Mouse (Mus musculus) heart, embryonic 13.5 days (tissue): ENCODE measurements at regions not wholly inside any gene's neighbourhood (a gene's known extent, or its start where the extent isn't known, plus 50 kb on each side); places are given as distances from the start of the nearest gene placed in this dataset.

ENCODE experiments used
- ATAC-seq: fragments of 200-750 bp; cut with Nextera tagmentation; 2 replicates; pipeline ENCODE4 v1.8.0; 2017; ENCODE audit warnings: moderate TSS enrichment; ENCODE audit not compliant: insufficient number of reproducible peaks, low FRiP score, low TSS enrichment; ENCODE audit errors: extremely low read depth
- H3K27ac ChIP-seq: fragments of 300-500 bp; sonication (generic); replicated peaks from 2 replicates; pipeline ENCODE4 v1.5.1; 2015; ENCODE audit warnings: moderate library complexity, mild to moderate bottlenecking, inconsistent platforms
- H3K27me3 ChIP-seq: fragments of 300-500 bp; sonication (generic); replicated peaks from 2 replicates; pipeline ENCODE4 v1.6.1; 2015; ENCODE audit warnings: mild to moderate bottlenecking, inconsistent platforms
- H3K36me3 ChIP-seq: fragments of 300-500 bp; sonication (generic); 2 replicates; pipeline ENCODE4 v1.6.1; 2015; ENCODE audit warnings: mild to moderate bottlenecking, inconsistent platforms
- H3K4me1 ChIP-seq: fragments of 300-500 bp; sonication (generic); 2 replicates; pipeline ENCODE4 v1.6.1; 2015; ENCODE audit warnings: inconsistent platforms
- H3K4me2 ChIP-seq: fragments of 300-500 bp; sonication (generic); 2 replicates; pipeline ENCODE4 v1.6.1; 2015; ENCODE audit warnings: inconsistent platforms, mild to moderate bottlenecking, moderate library complexity
- H3K4me3 ChIP-seq: fragments of 300-500 bp; sonication (generic); 2 replicates; pipeline ENCODE4 v1.5.1; 2015; ENCODE audit warnings: moderate library complexity, mild to moderate bottlenecking, inconsistent platforms
- H3K9ac ChIP-seq: fragments of 300-500 bp; sonication (generic); 2 replicates; pipeline ENCODE4 v1.6.1; 2015; ENCODE audit warnings: inconsistent platforms, mild to moderate bottlenecking, moderate library complexity
- H3K9me3 ChIP-seq: fragments of 300-500 bp; sonication (generic); 2 replicates; pipeline ENCODE4 v1.6.1; 2016; ENCODE audit warnings: inconsistent platforms
- WGBS: fragments of 180-500 bp; shearing (Covaris S2); methylation state at CpG from one replicate; pipeline ENCODE4 v1.1.7; 2015; ENCODE audit warnings: mixed read lengths; 5-methylcytosine and 5-hydroxymethylcytosine counted together

DNA sequence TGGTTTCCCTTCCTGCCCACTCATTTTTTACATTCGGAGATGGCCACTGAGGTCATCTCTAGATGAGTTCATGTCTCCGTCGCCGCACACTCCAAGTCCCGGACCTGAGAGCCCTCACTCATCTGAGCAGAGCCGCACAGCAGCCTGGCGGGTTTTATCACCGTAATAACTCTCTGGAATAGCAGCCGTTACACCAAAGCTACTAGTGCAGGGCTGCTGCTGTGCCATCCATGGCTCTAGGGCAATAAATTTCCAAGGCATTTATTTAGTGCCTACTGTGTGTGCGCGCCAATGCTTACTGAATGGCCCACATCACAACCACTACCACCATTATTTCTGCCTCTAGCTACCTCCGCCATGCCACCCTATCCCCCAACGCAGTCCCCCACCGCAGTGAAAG is 242.9 kb upstream of the Rpl38 start:
- Histone ChIP-seq H3K9me3 (no peaks in the 10 kb centered on the region), H3K27me3 (peaks cover 13% of the 10 kb centered on the region), H3K9ac (no peak overlapping the region), H3K27ac (no peak overlapping the region), H3K36me3 (no peaks in the 10 kb centered on the region), H3K4me1 (peaks cover 4% of the 10 kb centered on the region; the same call in 1 of the 2 replicates), H3K4me2 (no peak overlapping the region), H3K4me3 (no peak overlapping the region)
- WGBS: 86% methylated on average over 14 of the region's 14 CpGs
- no peak for ATAC-seq

DNA sequence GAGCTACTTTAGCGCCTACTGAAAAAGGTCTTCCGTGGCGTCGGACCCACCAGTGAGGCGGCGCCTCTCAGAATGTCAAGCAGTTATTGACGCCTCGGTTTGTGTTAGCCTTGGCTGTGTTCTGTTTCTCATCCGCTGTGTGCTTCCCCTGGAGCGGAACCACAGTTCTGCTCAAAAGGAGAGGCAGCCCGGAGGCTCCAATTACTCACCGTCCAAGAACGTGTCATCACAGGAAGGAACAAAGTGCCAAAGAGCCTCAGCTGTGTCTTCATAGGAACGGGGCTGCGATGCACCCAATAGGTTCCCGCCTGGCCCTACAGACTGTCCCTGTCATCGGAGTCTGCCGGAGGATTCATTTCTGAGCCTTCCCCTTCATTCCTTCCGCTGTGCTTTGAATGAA is 245.0 kb upstream of the Rpl38 start:
- H3K27me3 ChIP-seq: peaks cover 13% of the 10 kb centered on the region
- 67% methylated on average over 19 of the region's 19 CpGs for WGBS
- no peak overlapping the region for H3K9ac ChIP-seq
- no peak overlapping the region for H3K27ac ChIP-seq
- H3K4me1 ChIP-seq: no peaks in the 10 kb centered on the region
- H3K9me3 ChIP-seq: peaks cover 8% of the 10 kb centered on the region; the same call in 1 of the 2 replicates
- H3K4me3 ChIP-seq: no peak overlapping the region
- H3K36me3 ChIP-seq: no peaks in the 10 kb centered on the region
- ATAC-seq: no peak
- H3K4me2 ChIP-seq: no peak overlapping the region

DNA sequence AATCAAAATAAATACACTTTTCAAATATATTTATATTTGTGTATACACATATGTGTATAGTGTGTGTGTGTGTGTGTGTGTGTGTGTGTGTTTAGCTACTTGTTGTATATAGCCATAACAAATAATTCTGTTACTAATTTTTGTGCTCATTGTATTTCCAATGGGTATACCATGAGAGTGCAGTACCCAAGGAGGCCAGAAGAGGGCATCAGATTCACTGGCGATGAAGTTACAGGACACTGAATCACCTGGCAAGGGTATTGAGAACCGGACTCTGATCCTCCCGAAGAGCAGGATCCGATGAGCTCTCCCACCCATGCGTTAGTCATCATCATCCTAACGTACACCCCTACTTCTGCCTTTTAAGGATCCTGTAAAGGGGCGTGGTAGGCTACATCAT is 249.3 kb upstream of the Rpl38 start:
- Histone ChIP-seq H3K4me2 (no peak overlapping the region), H3K4me1 (no peaks in the 10 kb centered on the region), H3K4me3 (no peak overlapping the region), H3K27ac (no peak overlapping the region), H3K9ac (no peak overlapping the region), H3K27me3 (0 out of 2 replicates have a peak, but pooled peaks cover 8% of the 10 kb centered on the region), H3K9me3 (peaks cover 8% of the 10 kb centered on the region; the same call in 1 of the 2 replicates), H3K36me3 (no peaks in the 10 kb centered on the region)
- 77% methylated on average over 7 of the region's 7 CpGs for WGBS
- ATAC-seq: no peak

DNA sequence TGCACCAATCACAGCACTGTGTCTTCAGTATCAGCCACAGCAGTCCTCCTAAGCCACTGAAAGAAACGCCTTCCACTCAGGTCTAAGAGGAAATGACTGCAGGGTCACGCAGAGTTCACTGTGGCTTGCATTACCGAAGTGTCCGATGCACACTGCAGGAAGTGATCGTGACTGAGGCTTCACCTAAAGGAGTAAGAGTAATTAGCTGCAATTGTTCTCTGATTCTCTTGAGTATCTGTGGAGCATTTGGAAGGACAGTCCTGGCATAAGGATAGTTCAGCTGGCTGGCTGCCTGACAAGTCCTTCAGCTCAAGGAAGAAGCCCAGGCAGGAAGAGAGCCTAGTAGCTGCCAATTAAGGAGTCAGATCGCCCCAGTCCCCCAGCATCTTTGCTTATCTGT is 252.2 kb upstream of the Rpl38 start:
- Histone ChIP-seq H3K4me1 (no peaks in the 10 kb centered on the region), H3K27ac (no peak overlapping the region), H3K4me2 (no peak overlapping the region), H3K4me3 (no peak overlapping the region), H3K9me3 (peaks cover 8% of the 10 kb centered on the region; the same call in 1 of the 2 replicates), H3K27me3 (no peaks in the 10 kb centered on the region), H3K36me3 (no peaks in the 10 kb centered on the region), H3K9ac (no peak overlapping the region)
- no peak for ATAC-seq
- WGBS: 49% methylated on average over 6 of the region's 6 CpGs

DNA sequence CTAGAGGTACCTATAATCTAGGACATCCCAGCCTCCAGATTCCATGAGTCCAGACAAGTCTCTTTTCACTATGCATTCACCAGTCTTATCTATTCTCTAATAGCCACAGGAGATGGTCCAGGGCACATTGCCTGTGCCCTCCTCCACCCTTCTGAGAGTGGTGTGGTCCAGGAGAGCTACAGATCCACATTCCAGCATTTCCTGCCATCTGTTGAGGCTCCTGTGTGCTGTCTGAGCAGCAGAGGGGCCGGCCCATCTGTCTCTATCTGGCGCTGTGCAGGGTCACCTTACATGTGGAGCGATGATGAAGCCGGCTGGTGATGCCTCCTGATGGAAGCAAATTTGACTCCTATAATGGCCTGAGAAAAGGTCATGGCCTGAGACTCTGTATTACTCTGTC is 263.9 kb upstream of the Rpl38 start:
- no peak overlapping the region for H3K4me2 ChIP-seq
- no peak overlapping the region for H3K4me3 ChIP-seq
- H3K27ac ChIP-seq: no peak overlapping the region
- no peak for ATAC-seq
- H3K4me1 ChIP-seq: peaks cover 21% of the 10 kb centered on the region
- WGBS: 20% methylated on average over 4 of the region's 4 CpGs
- no peaks in the 10 kb centered on the region for H3K27me3 ChIP-seq
- peaks cover 4% of the 10 kb centered on the region; the same call in 1 of the 2 replicates for H3K9me3 ChIP-seq
- no peaks in the 10 kb centered on the region for H3K36me3 ChIP-seq
- H3K9ac ChIP-seq: no peak overlapping the region

DNA sequence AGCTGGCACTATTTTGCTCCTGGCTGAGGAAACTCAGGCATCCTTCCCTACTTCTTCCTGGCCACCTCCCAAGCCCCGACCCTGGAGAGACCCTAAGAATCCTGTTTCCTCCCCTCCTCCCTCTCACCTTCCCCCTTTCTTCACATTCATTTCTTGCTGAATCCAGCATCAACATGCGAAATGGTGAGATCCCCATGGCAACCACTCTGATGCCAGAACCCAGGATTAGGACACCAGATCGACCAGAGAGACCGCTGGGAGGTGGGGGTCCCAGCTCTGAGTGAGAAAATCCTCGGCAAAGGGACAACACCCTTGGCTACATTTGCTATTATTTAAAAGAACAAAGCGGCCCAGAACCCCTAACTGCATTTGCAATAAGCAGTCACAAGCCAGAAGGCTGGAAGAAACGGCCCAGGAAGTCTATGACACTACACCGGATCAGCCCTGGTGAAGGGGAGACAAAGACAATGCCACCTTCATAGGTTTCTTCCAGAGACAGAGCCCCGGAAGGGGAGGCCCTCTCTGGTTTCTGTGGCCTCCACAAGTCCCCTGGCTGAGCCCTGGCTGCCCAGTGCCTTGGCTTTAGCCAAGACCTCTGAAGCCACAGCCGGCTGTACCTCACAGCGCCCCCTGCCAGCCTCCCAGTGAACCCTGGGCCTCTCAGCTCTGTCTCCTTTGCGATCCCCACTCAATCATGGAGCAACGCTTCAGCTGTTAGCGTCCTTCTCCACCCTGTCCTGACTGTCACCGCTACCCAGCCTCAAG is 265.6 kb upstream of the Rpl38 start:
- no peak overlapping the region for H3K27ac ChIP-seq
- no peak overlapping the region for H3K9ac ChIP-seq
- H3K27me3 ChIP-seq: 0 out of 2 replicates have a peak, but pooled peaks cover 4% of the 10 kb centered on the region
- no peaks in the 10 kb centered on the region for H3K9me3 ChIP-seq
- ATAC-seq: no peak
- H3K4me2 ChIP-seq: no peak overlapping the region
- WGBS: 40% methylated on average over 15 of the region's 15 CpGs
- no peak overlapping the region for H3K4me3 ChIP-seq
- H3K4me1 ChIP-seq: peaks cover 21% of the 10 kb centered on the region
- no peaks in the 10 kb centered on the region for H3K36me3 ChIP-seq

DNA sequence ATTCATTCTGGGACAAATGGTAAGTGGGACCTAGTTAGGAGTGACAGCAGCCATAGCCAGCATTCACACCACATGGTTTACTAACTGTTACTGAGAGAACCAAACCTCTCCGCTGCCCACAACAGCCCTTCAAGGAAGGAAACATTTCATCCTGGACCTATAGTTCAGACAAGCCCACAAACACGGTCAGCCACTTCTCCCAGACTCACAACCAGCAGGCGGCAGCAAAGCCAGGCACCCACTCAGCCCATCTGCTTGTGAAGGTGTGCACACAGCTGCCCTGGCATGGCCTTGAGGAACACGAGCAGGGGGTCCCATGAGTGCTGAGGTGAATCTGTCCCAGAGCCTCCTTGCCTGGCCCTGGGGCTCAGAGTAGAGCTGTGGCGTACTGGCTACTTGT is 267.6 kb upstream of the Rpl38 start:
- Histone ChIP-seq H3K27me3 (0 out of 2 replicates have a peak, but pooled peaks cover 4% of the 10 kb centered on the region), H3K9ac (no peak overlapping the region), H3K4me3 (no peak overlapping the region), H3K36me3 (no peaks in the 10 kb centered on the region), H3K4me2 (no peak overlapping the region), H3K9me3 (no peaks in the 10 kb centered on the region), H3K4me1 (peaks cover 21% of the 10 kb centered on the region), H3K27ac (no peak overlapping the region)
- no peak for ATAC-seq
- 54% methylated on average over 5 of the region's 5 CpGs for WGBS

DNA sequence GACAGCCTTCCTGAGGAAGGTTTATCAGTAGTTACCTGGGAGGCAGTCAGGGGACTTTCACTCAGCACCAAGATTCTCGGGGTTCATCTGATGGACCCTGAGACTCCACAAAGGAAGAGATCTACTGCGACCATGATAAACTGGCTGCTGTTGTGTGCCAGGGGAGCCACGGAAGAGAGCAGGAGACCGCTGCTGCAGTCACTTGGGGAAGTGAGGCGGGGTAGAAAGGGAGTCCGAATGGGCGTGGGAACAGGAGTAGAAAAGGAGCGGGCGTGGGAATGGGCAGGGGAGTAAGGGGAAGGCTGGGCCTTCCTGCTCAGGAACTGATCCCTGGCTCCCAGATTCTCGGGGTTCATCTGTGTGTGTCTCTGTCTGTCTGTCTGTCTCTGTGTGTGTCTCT is 276.2 kb upstream of the Rpl38 start:
- 0 out of 2 replicates have a peak, but pooled peaks cover 4% of the 10 kb centered on the region for H3K9me3 ChIP-seq
- no peak overlapping the region for H3K4me2 ChIP-seq
- no peak for ATAC-seq
- WGBS: 51% methylated on average over 10 of the region's 10 CpGs
- H3K27ac ChIP-seq: no peak overlapping the region
- H3K4me1 ChIP-seq: no peaks in the 10 kb centered on the region
- H3K36me3 ChIP-seq: no peaks in the 10 kb centered on the region
- H3K9ac ChIP-seq: no peak overlapping the region
- H3K4me3 ChIP-seq: no peak overlapping the region
- peaks cover 5% of the 10 kb centered on the region for H3K27me3 ChIP-seq

DNA sequence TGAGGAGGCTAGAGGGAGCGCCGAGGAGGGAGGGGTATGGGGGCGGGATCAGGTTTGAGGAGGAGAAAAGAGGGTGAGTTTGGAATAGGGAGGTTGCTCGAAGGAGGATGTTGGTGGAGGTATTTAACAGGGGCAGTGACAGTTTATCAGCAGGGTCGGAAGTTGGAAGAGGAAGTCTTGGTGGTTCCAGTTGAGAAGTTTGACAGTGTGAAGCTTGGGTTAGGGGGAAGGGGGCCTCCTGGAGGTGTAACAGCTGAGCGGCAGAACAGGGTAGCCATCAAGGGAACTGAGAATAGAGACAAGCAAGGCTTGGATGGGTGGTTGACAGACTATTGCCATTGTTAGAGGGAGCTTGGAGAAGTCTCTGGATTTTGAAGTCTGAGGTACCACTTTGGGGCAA is 276.8 kb upstream of the Rpl38 start:
- no peak overlapping the region for H3K4me2 ChIP-seq
- H3K27ac ChIP-seq: no peak overlapping the region
- no peak overlapping the region for H3K4me3 ChIP-seq
- ATAC-seq: no peak
- H3K36me3 ChIP-seq: no peaks in the 10 kb centered on the region
- no peaks in the 10 kb centered on the region for H3K4me1 ChIP-seq
- H3K27me3 ChIP-seq: peaks cover 5% of the 10 kb centered on the region
- H3K9me3 ChIP-seq: 0 out of 2 replicates have a peak, but pooled peaks cover 4% of the 10 kb centered on the region
- no peak overlapping the region for H3K9ac ChIP-seq
- WGBS: 26% methylated on average over 6 of the region's 6 CpGs

DNA sequence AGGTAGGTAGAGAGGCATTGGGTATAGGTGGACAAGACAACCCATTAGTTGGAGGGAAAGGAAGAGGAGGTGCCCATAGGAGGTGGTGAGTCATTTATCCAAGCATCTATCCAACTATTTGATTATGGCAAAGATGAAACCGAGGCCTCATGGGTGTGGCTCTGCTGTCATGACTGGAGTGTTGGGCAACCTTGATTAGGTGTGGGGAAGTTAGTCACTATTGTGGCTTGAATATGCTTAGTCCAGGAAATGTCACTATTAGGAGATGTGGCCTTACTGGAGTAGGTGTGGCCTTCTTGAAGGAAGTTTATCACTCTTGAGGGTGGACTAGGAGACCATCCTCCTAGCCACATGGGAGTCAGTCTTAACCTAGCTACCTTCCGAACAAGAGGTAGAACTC is 281.2 kb upstream of the Rpl38 start:
- no peaks in the 10 kb centered on the region for H3K36me3 ChIP-seq
- WGBS: 76% methylated on average over 2 of the region's 2 CpGs
- H3K9ac ChIP-seq: no peak overlapping the region
- no peak for ATAC-seq
- H3K4me1 ChIP-seq: no peaks in the 10 kb centered on the region
- H3K9me3 ChIP-seq: no peaks in the 10 kb centered on the region
- no peak overlapping the region for H3K27ac ChIP-seq
- peaks cover 5% of the 10 kb centered on the region for H3K27me3 ChIP-seq
- no peak overlapping the region for H3K4me2 ChIP-seq
- no peak overlapping the region for H3K4me3 ChIP-seq

DNA sequence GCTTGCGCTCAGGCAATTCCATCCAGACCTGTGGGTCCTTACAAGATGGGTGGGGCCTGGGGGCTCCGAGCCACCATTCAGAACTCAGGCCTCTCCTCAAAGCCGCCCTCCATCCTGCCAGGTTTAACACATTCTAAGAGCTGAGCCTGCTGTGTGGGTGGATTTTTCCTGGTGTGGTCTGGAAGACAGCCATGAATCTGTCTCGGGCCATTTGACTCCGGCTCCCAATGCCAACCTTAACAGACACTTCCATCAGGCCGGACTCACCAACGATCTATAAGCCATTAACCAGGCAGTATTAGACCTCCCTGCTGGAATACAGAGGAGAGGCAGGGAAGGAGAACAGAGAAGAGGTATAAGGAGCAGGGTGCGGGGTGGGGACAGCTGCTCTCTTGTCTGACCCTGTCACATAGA is 288.9 kb upstream of the Rpl38 start:
- 58% methylated on average over 8 of the region's 8 CpGs for WGBS
- Histone ChIP-seq H3K9ac (no peak overlapping the region), H3K27ac (no peak overlapping the region), H3K4me1 (no peaks in the 10 kb centered on the region), H3K9me3 (no peaks in the 10 kb centered on the region), H3K27me3 (no peaks in the 10 kb centered on the region), H3K4me3 (no peak overlapping the region), H3K36me3 (no peaks in the 10 kb centered on the region), H3K4me2 (no peak overlapping the region)
- ATAC-seq: no peak

DNA sequence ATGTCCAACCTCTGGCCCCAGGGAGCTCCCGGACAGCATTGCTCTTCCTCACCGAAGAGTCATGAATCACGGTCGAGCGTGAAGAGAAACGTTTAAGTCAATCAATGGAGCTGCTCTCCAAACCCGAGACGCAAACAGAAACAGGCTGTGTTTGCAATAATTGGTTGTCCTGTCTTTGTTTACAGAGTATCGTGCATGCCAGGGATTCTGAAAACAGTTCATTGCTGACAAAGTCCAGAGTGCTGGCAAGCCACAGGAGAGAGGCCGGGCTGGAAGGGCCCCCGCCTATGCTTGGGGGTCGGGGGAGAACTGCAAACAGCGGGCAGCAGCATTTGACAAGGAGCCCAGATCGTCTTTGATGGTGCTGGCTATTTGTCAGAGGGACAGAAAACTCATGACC is 292.4 kb upstream of the Rpl38 start:
- WGBS: 59% methylated on average over 14 of the region's 14 CpGs
- Histone ChIP-seq H3K27me3 (no peaks in the 10 kb centered on the region), H3K36me3 (no peaks in the 10 kb centered on the region), H3K9ac (no peak overlapping the region), H3K9me3 (no peaks in the 10 kb centered on the region), H3K27ac (no peak overlapping the region), H3K4me1 (0 out of 2 replicates have a peak, but pooled peaks cover 3% of the 10 kb centered on the region), H3K4me3 (no peak overlapping the region), H3K4me2 (no peak overlapping the region)
- no peak for ATAC-seq
